Mouse (Mus musculus): Measurements from ENCODE around the gene Meis2. TPM values are rescaled to one million over a fixed set of nuclear protein-coding genes. Genes with fewer than 3 reads are reported as not detected.

Gene Meis2
- polyA plus RNA-seq, 1 experiment from 2014 or later, result 13.1 TPM

DNA sequence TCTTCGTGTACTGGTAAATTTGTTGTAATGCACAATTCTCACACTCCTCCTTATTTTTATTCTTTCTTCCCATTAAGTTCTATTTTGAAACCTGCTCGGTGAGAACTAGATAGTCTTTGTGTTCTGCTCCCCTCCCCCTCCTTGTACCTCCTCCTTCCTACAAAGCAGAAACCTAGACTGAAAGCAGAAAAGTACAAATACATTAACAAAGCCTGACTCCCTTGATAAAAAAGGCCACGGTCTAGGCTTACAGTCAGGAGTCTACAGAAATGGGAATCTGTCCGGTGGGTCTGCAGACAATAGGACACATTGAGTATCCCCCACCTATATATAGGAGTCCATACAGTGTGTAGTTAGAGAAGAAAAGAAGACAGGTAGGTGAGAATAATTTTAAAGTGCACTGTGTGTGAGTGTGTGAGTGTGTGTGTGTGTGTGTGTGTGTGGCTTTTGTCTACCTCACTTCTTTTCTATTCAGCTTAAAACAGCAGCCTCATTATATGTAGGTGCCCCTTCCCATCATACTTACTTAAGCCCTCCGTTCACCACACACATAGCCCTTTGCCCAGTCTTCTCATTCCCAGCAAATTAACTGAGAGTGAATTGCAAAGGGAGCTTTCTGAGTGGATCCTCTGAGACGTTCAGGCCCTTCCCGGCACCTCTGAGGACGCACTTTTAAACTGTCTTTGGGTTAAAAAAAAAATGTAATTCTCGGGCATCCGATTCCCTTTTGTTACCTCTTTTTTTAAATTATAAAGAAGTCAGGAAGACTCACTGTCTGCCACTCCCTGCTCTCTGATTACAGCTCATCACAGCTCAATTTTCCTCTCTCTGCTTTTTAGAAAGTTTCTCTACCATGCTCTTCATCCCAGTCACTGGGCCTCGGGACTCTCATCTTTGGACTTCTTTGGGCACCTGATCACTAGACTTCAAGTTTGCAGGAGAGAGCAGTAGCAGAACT, 208.2 kb downstream of the Meis2 start:
- 37% methylated on average over 11 of the region's 11 CpGs for WGBS
- no peak for TF ChIP-seq CTCF (IDR thresholded peaks at IDR 0.05; ENCODE audit: low read depth)
- Histone ChIP-seq H3K4me2 (replicated peaks; ENCODE audit: low read depth) (no peak overlapping the region), H3K9me3 (ENCODE audit: control insufficient read depth) (no peaks in the 10 kb centered on the region), H3K27me3 (replicated peaks; ENCODE audit: control insufficient read depth, insufficient read depth, low read length) (peaks cover 79% of the 10 kb centered on the region), H3K4me1 (replicated peaks; ENCODE audit: control insufficient read depth, insufficient read depth, low read length) (no peaks in the 10 kb centered on the region), H3K9ac (ENCODE audit: low read depth, low read length) (no peak overlapping the region), H3K27ac (ENCODE audit: low read depth, low read length) (no peak overlapping the region), H3K36me3 (ENCODE audit: control insufficient read depth, insufficient read depth) (no peaks in the 10 kb centered on the region), H3K4me3 (ENCODE audit: low read depth, low read length) (no peak overlapping the region)
- ATAC-seq, result no peak

- Histone ChIP-seq H3K4me1 (replicated peaks; ENCODE audit: control insufficient read depth, insufficient read depth, low read length) (no peaks in the 10 kb centered on the region), H3K4me2 (replicated peaks; ENCODE audit: low read depth) (peak overlapping the region; percentile 54), H3K4me3 (ENCODE audit: low read depth, low read length) (peak overlapping the region; percentile 34), H3K27ac (ENCODE audit: low read depth, low read length) (no peak overlapping the region), H3K9ac (ENCODE audit: low read depth, low read length) (no peak overlapping the region), H3K9me3 (ENCODE audit: control insufficient read depth) (no peaks in the 10 kb centered on the region), H3K27me3 (replicated peaks; ENCODE audit: control insufficient read depth, insufficient read depth, low read length) (peaks cover 81% of the 10 kb centered on the region), H3K36me3 (ENCODE audit: control insufficient read depth, insufficient read depth) (no peaks in the 10 kb centered on the region)
- WGBS, result 11% methylated on average over 13 of the region's 13 CpGs
- no peak for ATAC-seq
- no peak for TF ChIP-seq CTCF (IDR thresholded peaks at IDR 0.05; ENCODE audit: low read depth)
These were observed 209.1 kb downstream of the Meis2 start for GRCm38 (mm10) chr2:115856401-115857073.

DNA sequence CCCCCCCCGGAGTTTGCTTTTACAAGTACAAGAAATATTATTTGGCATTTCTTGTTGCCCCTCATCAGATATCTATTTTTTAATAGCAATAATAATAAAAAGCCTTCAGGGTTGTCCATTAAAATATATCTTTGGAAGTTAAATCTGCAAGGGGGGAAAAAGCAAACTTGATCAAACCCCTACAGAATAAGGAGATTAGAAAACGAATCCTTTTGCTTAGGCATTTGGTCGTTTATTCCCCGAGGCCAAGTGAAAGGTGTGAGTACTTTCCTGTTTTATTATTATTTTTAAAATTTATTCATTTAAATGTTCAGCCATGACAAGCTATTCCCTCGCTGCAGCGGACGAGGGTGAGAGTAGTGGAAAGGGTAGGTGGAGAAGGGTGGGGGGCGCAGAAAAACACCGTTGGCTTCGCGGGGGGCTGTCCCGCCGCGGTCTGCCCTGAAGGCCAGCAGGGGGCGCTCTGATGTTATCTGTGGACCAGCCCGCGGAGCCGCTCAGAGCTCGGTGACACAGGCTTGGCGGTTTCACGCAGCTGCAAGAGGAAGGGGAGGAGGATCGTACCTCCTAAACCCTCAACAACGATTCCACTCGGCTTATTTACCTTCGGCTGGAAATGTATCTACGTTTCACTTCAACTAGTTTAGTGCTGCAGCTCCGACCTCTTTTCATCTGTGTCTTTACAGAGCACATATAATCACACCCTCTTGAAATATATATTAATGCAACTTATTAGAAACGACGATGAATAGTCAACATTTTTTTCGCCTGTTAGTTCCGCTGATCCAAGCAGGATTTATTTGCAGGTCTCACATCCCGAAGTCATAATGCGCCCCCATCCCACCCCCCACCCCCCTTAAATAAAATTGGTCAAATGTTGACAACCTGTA, 209.9 kb downstream of the Meis2 start:
- Histone ChIP-seq H3K9ac (ENCODE audit: low read depth, low read length) (no peak overlapping the region), H3K27ac (ENCODE audit: low read depth, low read length) (no peak overlapping the region), H3K4me3 (ENCODE audit: low read depth, low read length) (peak overlapping the region; percentile 34), H3K4me2 (replicated peaks; ENCODE audit: low read depth) (peak overlapping the region; percentile 54), H3K27me3 (replicated peaks; ENCODE audit: control insufficient read depth, insufficient read depth, low read length) (peaks cover 85% of the 10 kb centered on the region), H3K9me3 (ENCODE audit: control insufficient read depth) (no peaks in the 10 kb centered on the region), H3K36me3 (ENCODE audit: control insufficient read depth, insufficient read depth) (no peaks in the 10 kb centered on the region), H3K4me1 (replicated peaks; ENCODE audit: control insufficient read depth, insufficient read depth, low read length) (no peaks in the 10 kb centered on the region)
- 1% methylated on average over 33 of the region's 33 CpGs for WGBS
- peak; percentile 71 for ATAC-seq
- peak; percentile 95 for TF ChIP-seq CTCF (IDR thresholded peaks at IDR 0.05; ENCODE audit: low read depth)

DNA sequence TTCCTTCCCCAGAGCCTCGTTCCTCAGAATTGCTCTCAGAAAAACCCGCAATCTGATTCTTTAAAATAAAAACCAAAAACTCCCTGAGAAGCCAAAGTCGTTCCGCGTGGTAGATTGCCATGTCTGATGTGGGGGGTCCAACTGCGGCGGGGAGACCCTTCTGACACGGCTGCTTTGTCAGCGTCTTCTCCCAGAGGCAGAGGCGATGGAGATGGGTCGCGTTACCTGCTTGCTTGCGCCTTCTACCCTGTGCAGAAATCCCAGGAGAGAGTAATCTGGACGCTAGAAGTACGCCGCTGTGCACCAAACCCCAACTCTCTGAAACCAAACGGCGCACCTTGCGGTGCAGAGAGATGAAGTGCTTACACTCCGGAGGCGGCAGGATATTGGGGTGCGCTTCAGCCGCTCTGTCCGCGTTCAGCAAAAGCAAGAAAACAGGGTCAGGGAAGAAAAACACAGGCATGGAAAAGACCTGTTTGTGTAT, 210.8 kb downstream of the Meis2 start:
- Histone ChIP-seq H3K36me3 (ENCODE audit: control insufficient read depth, insufficient read depth) (no peaks in the 10 kb centered on the region), H3K4me2 (replicated peaks; ENCODE audit: low read depth) (peak overlapping the region; percentile 21), H3K4me1 (replicated peaks; ENCODE audit: control insufficient read depth, insufficient read depth, low read length) (no peaks in the 10 kb centered on the region), H3K4me3 (ENCODE audit: low read depth, low read length) (no peak overlapping the region), H3K27me3 (replicated peaks; ENCODE audit: control insufficient read depth, insufficient read depth, low read length) (peaks cover 77% of the 10 kb centered on the region), H3K9ac (ENCODE audit: low read depth, low read length) (no peak overlapping the region), H3K9me3 (ENCODE audit: control insufficient read depth) (no peaks in the 10 kb centered on the region), H3K27ac (ENCODE audit: low read depth, low read length) (no peak overlapping the region)
- no peak for ATAC-seq
- TF ChIP-seq CTCF (IDR thresholded peaks at IDR 0.05; ENCODE audit: low read depth), result no peak
- 9% methylated on average over 25 of the region's 25 CpGs for WGBS

GRCm38 (mm10) chr2:115854007-115854827, 211.4 kb downstream of the Meis2 start:
- no peak for ATAC-seq
- Histone ChIP-seq H3K9ac (ENCODE audit: low read depth, low read length) (no peak overlapping the region), H3K4me2 (replicated peaks; ENCODE audit: low read depth) (peak overlapping the region; percentile 21; the same call in 1 of the 2 replicates), H3K9me3 (ENCODE audit: control insufficient read depth) (no peaks in the 10 kb centered on the region), H3K4me1 (replicated peaks; ENCODE audit: control insufficient read depth, insufficient read depth, low read length) (no peaks in the 10 kb centered on the region), H3K27me3 (replicated peaks; ENCODE audit: control insufficient read depth, insufficient read depth, low read length) (peaks cover 70% of the 10 kb centered on the region), H3K27ac (ENCODE audit: low read depth, low read length) (no peak overlapping the region), H3K36me3 (ENCODE audit: control insufficient read depth, insufficient read depth) (no peaks in the 10 kb centered on the region), H3K4me3 (ENCODE audit: low read depth, low read length) (no peak overlapping the region)
- TF ChIP-seq CTCF (IDR thresholded peaks at IDR 0.05; ENCODE audit: low read depth), result no peak
- 18% methylated on average over 14 of the region's 14 CpGs for WGBS
